Mouse (Mus musculus): ENCODE data around the gene Susd6. TPM values are rescaled to one million over a fixed set of nuclear protein-coding genes. Genes with fewer than 3 reads are reported as not detected.
A peak's percentile ranks its signal among the peaks of the same experiment; 100 is the strongest.
"Not testable (repeated sequence)": the region's sequence is repeated elsewhere in the genome, so short reads cannot be mapped to it uniquely, and the experiment has no call there.

Gene Susd6
- polyA plus RNA-seq, 1 experiment, result 73.7 TPM

- TF ChIP-seq CTCF (IDR thresholded peaks at IDR 0.05; ENCODE audit: borderline replicate concordance, insufficient read depth, low read length), result no peak
- no peak for TF ChIP-seq POLR2A (IDR thresholded peaks at IDR 0.05; ENCODE audit: low read depth, low read length)
- peak overlapping the region; percentile 91 for H3K27ac ChIP-seq (ENCODE audit: insufficient read depth, low read length)
- peaks cover 31% of the 10 kb centered on the region for H3K4me1 ChIP-seq (ENCODE audit: control insufficient read depth, insufficient read depth, low read length)
- H3K4me3 ChIP-seq (ENCODE audit: insufficient read depth, low read length), result no peak overlapping the region
Observed at GRCm38 (mm10) chr12:80811646-80812509, 21.6 kb downstream of the Susd6 start.

GRCm38 (mm10) chr12:80812510-80812820 lies 22.2 kb downstream of the Susd6 start:
- peak overlapping the region; percentile 91 for H3K27ac ChIP-seq (ENCODE audit: insufficient read depth, low read length)
- H3K4me1 ChIP-seq (ENCODE audit: control insufficient read depth, insufficient read depth, low read length), result peaks cover 30% of the 10 kb centered on the region
- H3K4me3 ChIP-seq (ENCODE audit: insufficient read depth, low read length), result no peak overlapping the region
- TF ChIP-seq CTCF (IDR thresholded peaks at IDR 0.05; ENCODE audit: borderline replicate concordance, insufficient read depth, low read length) (no peak), POLR2A (IDR thresholded peaks at IDR 0.05; ENCODE audit: low read depth, low read length) (no peak)

GRCm38 (mm10) chr12:80813456-80813855 lies 23.1 kb downstream of the Susd6 start:
- Histone ChIP-seq H3K4me3 (ENCODE audit: insufficient read depth, low read length) (no peak overlapping the region), H3K4me1 (ENCODE audit: control insufficient read depth, insufficient read depth, low read length) (peaks cover 28% of the 10 kb centered on the region), H3K27ac (ENCODE audit: insufficient read depth, low read length) (no peak overlapping the region)
- TF ChIP-seq POLR2A (IDR thresholded peaks at IDR 0.05; ENCODE audit: low read depth, low read length) (no peak), CTCF (IDR thresholded peaks at IDR 0.05; ENCODE audit: borderline replicate concordance, insufficient read depth, low read length) (no peak)

- peaks cover 29% of the 10 kb centered on the region for H3K4me1 ChIP-seq (ENCODE audit: control insufficient read depth, insufficient read depth, low read length)
- no peak overlapping the region for H3K4me3 ChIP-seq (ENCODE audit: insufficient read depth, low read length)
- no peak overlapping the region for H3K27ac ChIP-seq (ENCODE audit: insufficient read depth, low read length)
- TF ChIP-seq CTCF (IDR thresholded peaks at IDR 0.05; ENCODE audit: borderline replicate concordance, insufficient read depth, low read length) (no peak), POLR2A (IDR thresholded peaks at IDR 0.05; ENCODE audit: low read depth, low read length) (no peak)
Observed at GRCm38 (mm10) chr12:80813872-80814271, 23.6 kb downstream of the Susd6 start.

GRCm38 (mm10) chr12:80814529-80814928 lies 24.2 kb downstream of the Susd6 start:
- TF ChIP-seq POLR2A (IDR thresholded peaks at IDR 0.05; ENCODE audit: low read depth, low read length), result no peak
- no peak for TF ChIP-seq CTCF (IDR thresholded peaks at IDR 0.05; ENCODE audit: borderline replicate concordance, insufficient read depth, low read length)
- no peak overlapping the region for H3K4me3 ChIP-seq (ENCODE audit: insufficient read depth, low read length)

GRCm38 (mm10) chr12:80815298-80815697 lies 25.0 kb downstream of the Susd6 start:
- no peak overlapping the region for H3K4me3 ChIP-seq (ENCODE audit: insufficient read depth, low read length)
- no peak overlapping the region for H3K27ac ChIP-seq (ENCODE audit: insufficient read depth, low read length)
- H3K4me1 ChIP-seq (ENCODE audit: control insufficient read depth, insufficient read depth, low read length), result peaks cover 29% of the 10 kb centered on the region
- TF ChIP-seq CTCF (IDR thresholded peaks at IDR 0.05; ENCODE audit: borderline replicate concordance, insufficient read depth, low read length) (no peak), POLR2A (IDR thresholded peaks at IDR 0.05; ENCODE audit: low read depth, low read length) (no peak)

More at GRCm38 (mm10) chr12:80814529-80814928, 24.2 kb downstream of the Susd6 start:
- Histone ChIP-seq H3K27ac (ENCODE audit: insufficient read depth, low read length) (no peak overlapping the region), H3K4me1 (ENCODE audit: control insufficient read depth, insufficient read depth, low read length) (peaks cover 28% of the 10 kb centered on the region)

GRCm38 (mm10) chr12:80815893-80816292 lies 25.6 kb downstream of the Susd6 start:
- no peak overlapping the region for H3K27ac ChIP-seq (ENCODE audit: insufficient read depth, low read length)
- H3K4me3 ChIP-seq (ENCODE audit: insufficient read depth, low read length), result no peak overlapping the region
- TF ChIP-seq CTCF (IDR thresholded peaks at IDR 0.05; ENCODE audit: borderline replicate concordance, insufficient read depth, low read length) (no peak), POLR2A (IDR thresholded peaks at IDR 0.05; ENCODE audit: low read depth, low read length) (no peak)
- peaks cover 33% of the 10 kb centered on the region for H3K4me1 ChIP-seq (ENCODE audit: control insufficient read depth, insufficient read depth, low read length)

- Histone ChIP-seq H3K4me1 (ENCODE audit: control insufficient read depth, insufficient read depth, low read length) (peaks cover 35% of the 10 kb centered on the region), H3K4me3 (ENCODE audit: insufficient read depth, low read length) (no peak overlapping the region), H3K27ac (ENCODE audit: insufficient read depth, low read length) (peak overlapping the region; percentile 9; the same call in 1 of the 2 replicates)
- TF ChIP-seq POLR2A (IDR thresholded peaks at IDR 0.05; ENCODE audit: low read depth, low read length), result no peak
- no peak for TF ChIP-seq CTCF (IDR thresholded peaks at IDR 0.05; ENCODE audit: borderline replicate concordance, insufficient read depth, low read length)
Observed at GRCm38 (mm10) chr12:80816380-80817086, 26.2 kb downstream of the Susd6 start.

- TF ChIP-seq POLR2A (IDR thresholded peaks at IDR 0.05; ENCODE audit: low read depth, low read length) (no peak), CTCF (IDR thresholded peaks at IDR 0.05; ENCODE audit: borderline replicate concordance, insufficient read depth, low read length) (no peak)
- Histone ChIP-seq H3K4me3 (ENCODE audit: insufficient read depth, low read length) (no peak overlapping the region), H3K4me1 (ENCODE audit: control insufficient read depth, insufficient read depth, low read length) (peaks cover 33% of the 10 kb centered on the region), H3K27ac (ENCODE audit: insufficient read depth, low read length) (peak overlapping the region; percentile 86)
Observed at GRCm38 (mm10) chr12:80817697-80818235, 27.5 kb downstream of the Susd6 start.

GRCm38 (mm10) chr12:80819020-80819419 lies 28.7 kb downstream of the Susd6 start:
- peaks cover 31% of the 10 kb centered on the region for H3K4me1 ChIP-seq (ENCODE audit: control insufficient read depth, insufficient read depth, low read length)
- peak overlapping the region; percentile 86; the same call in 1 of the 2 replicates for H3K27ac ChIP-seq (ENCODE audit: insufficient read depth, low read length)
- H3K4me3 ChIP-seq (ENCODE audit: insufficient read depth, low read length), result not testable (repeated sequence)

Measured in embryonic fibroblast, embryonic 13.5 days (primary cell).